Mouse (Mus musculus) olfactory bulb, adult 2 months (tissue): ENCODE data around the gene Myrfl.

Source experiments
- CTCF ChIP-seq: fragments of 200-500 bp; IDR thresholded peaks from 2 replicates; pipeline ENCODE4 v1.5.1; 2012; ENCODE audit warnings: low read depth, mild to moderate bottlenecking, low read length, moderate library complexity; ENCODE audit not compliant: insufficient read depth
- POLR2A ChIP-seq: fragments of 200-500 bp; IDR thresholded peaks from 2 replicates; pipeline ENCODE4 v1.6.1; 2012; ENCODE audit warnings: mild to moderate bottlenecking, low read depth, low read length, moderate library complexity; ENCODE audit not compliant: insufficient read depth

GRCm38 (mm10) chr10:116808556-116809353, 88.0 kb downstream of the Myrfl start:
- TF ChIP-seq POLR2A (no peak), CTCF (no peak)
